Mouse (Mus musculus) heart, embryonic 10.5 days (tissue): Measurements from ENCODE around the gene Adh6b. TPM values are rescaled to one million over a fixed set of nuclear protein-coding genes. Genes with fewer than 3 reads are reported as not detected.

Experiments
- DNase-seq: peaks from one replicate; pipeline ENCODE4 v3.0.0-alpha.2; 2017; ENCODE audit warnings: low spot score
- H3K27ac ChIP-seq: fragments of 300-500 bp; sonication (generic); 2 replicates; pipeline ENCODE4 v1.5.1; 2016; ENCODE audit warnings: mild to moderate bottlenecking
- H3K27me3 ChIP-seq: fragments of 300-500 bp; sonication (generic); 2 replicates; pipeline ENCODE4 v1.6.1; 2016; ENCODE audit warnings: mild to moderate bottlenecking; ENCODE audit not compliant: poor library complexity, insufficient read depth, severe bottlenecking
- H3K36me3 ChIP-seq: fragments of 300-500 bp; sonication (generic); 2 replicates; pipeline ENCODE4 v1.6.1; 2016; ENCODE audit warnings: mild to moderate bottlenecking, moderate library complexity
- H3K4me1 ChIP-seq: fragments of 300-500 bp; sonication (generic); 2 replicates; pipeline ENCODE4 v1.6.1; 2016; ENCODE audit warnings: mild to moderate bottlenecking
- H3K4me3 ChIP-seq: fragments of 300-500 bp; sonication (generic); 2 replicates; pipeline ENCODE4 v1.5.1; 2016; ENCODE audit warnings: mild to moderate bottlenecking, moderate library complexity
- H3K9me3 ChIP-seq: fragments of 300-500 bp; sonication (generic); 2 replicates; pipeline ENCODE4 v1.6.1; 2016; ENCODE audit warnings: mild to moderate bottlenecking, moderate library complexity
- WGBS: fragments of 180-500 bp; shearing (Covaris S2); methylation state at CpG from one replicate; pipeline ENCODE4 v1.1.7; 2016; 5-methylcytosine and 5-hydroxymethylcytosine counted together
- polyA plus RNA-seq: library from polyadenylated mRNA; unstranded; fragments of >200 nt; fragmentation: Nextera tagmentation; extraction: Ambion mirVana; gene quantifications from 2 replicates; pipeline ENCODE4 v1.2.1, GENCODE M21; 2016

The Adh6b gene
- polyA plus RNA-seq = 1.7 and 2.9 TPM in 2 replicates

- H3K27me3 ChIP-seq = no peaks in the 10 kb centered on the region
- H3K27ac ChIP-seq = peak within 1 kb of the TSS; percentile 29; the same call in 1 of the 2 replicates
- H3K4me3 ChIP-seq = no peak within 1 kb of the TSS
- 59% methylated on average over 14 of the region's 14 CpGs for WGBS
- peaks cover 6% of the 10 kb centered on the region for H3K4me1 ChIP-seq
- no peak for DNase-seq
- no peaks in the 10 kb centered on the region for H3K9me3 ChIP-seq
- H3K36me3 ChIP-seq = no peaks in the 10 kb centered on the region
These were observed at the start of gene Adh6b for GRCm38 (mm10) chr3:138341471-138341870. Adh6b (plus strand) TSS chr3:138341775.

- WGBS = 79% methylated on average over 7 of the region's 7 CpGs
- Histone ChIP-seq H3K27ac (no peak overlapping the region), H3K4me3 (no peak overlapping the region), H3K4me1 (no peaks in the 10 kb centered on the region), H3K27me3 (no peaks in the 10 kb centered on the region), H3K9me3 (peaks cover 10% of the 10 kb centered on the region; the same call in 1 of the 2 replicates), H3K36me3 (no peaks in the 10 kb centered on the region)
- DNase-seq = no peak
These were observed 48.2 kb upstream of the Adh6b start for GRCm38 (mm10) chr3:138293298-138293895.

- H3K4me1 ChIP-seq = peaks cover 25% of the 10 kb centered on the region
- no peak overlapping the region for H3K27ac ChIP-seq
- WGBS = 89% methylated on average over 9 of the region's 9 CpGs
- no peaks in the 10 kb centered on the region for H3K36me3 ChIP-seq
- no peak overlapping the region for H3K4me3 ChIP-seq
- H3K9me3 ChIP-seq = peaks cover 8% of the 10 kb centered on the region; the same call in 1 of the 2 replicates
- no peaks in the 10 kb centered on the region for H3K27me3 ChIP-seq
- DNase-seq = no peak
These were observed 41.4 kb upstream of the Adh6b start for GRCm38 (mm10) chr3:138300130-138300529.

- DNase-seq = no peak
- H3K36me3 ChIP-seq = no peaks in the 10 kb centered on the region
- H3K27me3 ChIP-seq = no peaks in the 10 kb centered on the region
- WGBS = 66% methylated on average over 4 of the region's 4 CpGs
- peaks cover 33% of the 10 kb centered on the region for H3K4me1 ChIP-seq
- no peak overlapping the region for H3K4me3 ChIP-seq
- peaks cover 7% of the 10 kb centered on the region; the same call in 1 of the 2 replicates for H3K9me3 ChIP-seq
- H3K27ac ChIP-seq = no peak overlapping the region
These were observed 38.9 kb upstream of the Adh6b start for GRCm38 (mm10) chr3:138302676-138303075.

GRCm38 (mm10) chr3:138303771-138304488 lies 37.6 kb upstream of the Adh6b start:
- Histone ChIP-seq H3K27ac (0 out of 2 replicates have a peak overlapping the region, but pooled peaks have one; percentile 22), H3K4me1 (peaks cover 33% of the 10 kb centered on the region), H3K9me3 (no peaks in the 10 kb centered on the region), H3K27me3 (no peaks in the 10 kb centered on the region), H3K4me3 (no peak overlapping the region), H3K36me3 (no peaks in the 10 kb centered on the region)
- 68% methylated on average over 6 of the region's 6 CpGs for WGBS
- no peak for DNase-seq

GRCm38 (mm10) chr3:138304489-138304871 lies 37.1 kb upstream of the Adh6b start:
- no peaks in the 10 kb centered on the region for H3K36me3 ChIP-seq
- peak overlapping the region; percentile 49; the same call in 1 of the 2 replicates for H3K27ac ChIP-seq
- no peak for DNase-seq
- no peaks in the 10 kb centered on the region for H3K9me3 ChIP-seq
- H3K4me1 ChIP-seq = peaks cover 33% of the 10 kb centered on the region
- no peak overlapping the region for H3K4me3 ChIP-seq
- no peaks in the 10 kb centered on the region for H3K27me3 ChIP-seq
- 33% methylated on average over 4 of the region's 4 CpGs for WGBS

- Histone ChIP-seq H3K27ac (no peak overlapping the region; the same call in none of the 2 replicates), H3K27me3 (no peaks in the 10 kb centered on the region), H3K4me1 (peaks cover 33% of the 10 kb centered on the region), H3K36me3 (no peaks in the 10 kb centered on the region), H3K9me3 (no peaks in the 10 kb centered on the region), H3K4me3 (no peak overlapping the region)
- no peak for DNase-seq
- 64% methylated on average over 10 of the region's 10 CpGs for WGBS
These were observed 35.9 kb upstream of the Adh6b start for GRCm38 (mm10) chr3:138305486-138306289.

GRCm38 (mm10) chr3:138306290-138306683 lies 35.3 kb upstream of the Adh6b start:
- H3K4me3 ChIP-seq = no peak overlapping the region
- 56% methylated on average over 8 of the region's 8 CpGs for whole genome bisulfite sequencing
- H3K27ac ChIP-seq = no peak overlapping the region
- no peaks in the 10 kb centered on the region for H3K36me3 ChIP-seq
- no peaks in the 10 kb centered on the region for H3K27me3 ChIP-seq
- peaks cover 33% of the 10 kb centered on the region for H3K4me1 ChIP-seq
- no peak for DNase-seq
- H3K9me3 ChIP-seq = no peaks in the 10 kb centered on the region

GRCm38 (mm10) chr3:138309910-138310309 lies 31.7 kb upstream of the Adh6b start:
- Histone ChIP-seq H3K27me3 (no peaks in the 10 kb centered on the region), H3K9me3 (no peaks in the 10 kb centered on the region), H3K4me1 (peaks cover 10% of the 10 kb centered on the region), H3K36me3 (no peaks in the 10 kb centered on the region), H3K27ac (no peak overlapping the region), H3K4me3 (no peak overlapping the region)
- 84% methylated on average over 8 of the region's 8 CpGs for WGBS
- DNase-seq = no peak

GRCm38 (mm10) chr3:138311015-138311414 lies 30.6 kb upstream of the Adh6b start:
- H3K36me3 ChIP-seq = no peaks in the 10 kb centered on the region
- no peaks in the 10 kb centered on the region for H3K4me1 ChIP-seq
- no peak overlapping the region for H3K4me3 ChIP-seq
- DNase-seq = no peak
- H3K9me3 ChIP-seq = no peaks in the 10 kb centered on the region
- WGBS = 83% methylated on average over 6 of the region's 6 CpGs
- no peak overlapping the region for H3K27ac ChIP-seq
- H3K27me3 ChIP-seq = no peaks in the 10 kb centered on the region

- H3K27ac ChIP-seq = no peak within 1 kb of the TSS
- H3K9me3 ChIP-seq = no peaks in the 10 kb centered on the region
- no peaks in the 10 kb centered on the region for H3K27me3 ChIP-seq
- no peaks in the 10 kb centered on the region for H3K4me1 ChIP-seq
- H3K4me3 ChIP-seq = no peak within 1 kb of the TSS
- 76% methylated on average over 5 of the region's 5 CpGs for WGBS
- DNase-seq = no peak
- no peaks in the 10 kb centered on the region for H3K36me3 ChIP-seq
These were observed 28.6 kb upstream of the Adh6b start, which contains the start of gene Adh6a for GRCm38 (mm10) chr3:138312965-138313364. Adh6a (plus strand) TSS chr3:138313286.

GRCm38 (mm10) chr3:138316908-138317472 lies 24.6 kb upstream of the Adh6b start:
- Histone ChIP-seq H3K36me3 (no peaks in the 10 kb centered on the region), H3K27ac (no peak overlapping the region), H3K9me3 (no peaks in the 10 kb centered on the region), H3K4me1 (no peaks in the 10 kb centered on the region), H3K4me3 (no peak overlapping the region), H3K27me3 (no peaks in the 10 kb centered on the region)
- 79% methylated on average over 2 of the region's 2 CpGs for WGBS
- DNase-seq = no peak
